Mouse (Mus musculus) T-cell, adult 2 months (primary cell): ENCODE results near the gene Klhdc4.

Experiments
- DNase-seq: peaks from one replicate; pipeline ENCODE4 v3.0.0; 2022; ENCODE audit warnings: low spot score

The Klhdc4 gene

DNA sequence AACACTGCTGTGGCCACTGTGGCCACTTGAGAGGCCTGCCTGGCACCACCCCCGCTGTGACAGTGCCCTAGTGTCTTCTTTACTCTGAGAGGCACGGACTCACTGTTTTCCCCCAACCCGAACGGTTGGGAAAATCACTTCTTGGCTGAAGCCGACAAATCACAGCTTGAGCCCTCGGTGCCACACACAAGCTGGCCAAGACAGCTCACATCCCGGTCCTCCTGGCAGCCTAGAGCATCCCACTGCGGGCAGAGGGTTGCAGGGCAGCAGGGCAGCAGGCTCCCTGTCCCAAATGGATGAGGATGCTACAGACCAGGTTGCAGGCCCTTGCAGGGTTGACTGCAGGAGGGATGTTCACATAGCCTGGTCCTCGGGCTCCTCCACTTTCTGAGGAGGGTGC is 79.9 kb downstream of the Klhdc4 start:
- DNase-seq: no peak
